Mouse (Mus musculus): Measurements from ENCODE around the gene Ccdc82.

Ccdc82 gene

DNA sequence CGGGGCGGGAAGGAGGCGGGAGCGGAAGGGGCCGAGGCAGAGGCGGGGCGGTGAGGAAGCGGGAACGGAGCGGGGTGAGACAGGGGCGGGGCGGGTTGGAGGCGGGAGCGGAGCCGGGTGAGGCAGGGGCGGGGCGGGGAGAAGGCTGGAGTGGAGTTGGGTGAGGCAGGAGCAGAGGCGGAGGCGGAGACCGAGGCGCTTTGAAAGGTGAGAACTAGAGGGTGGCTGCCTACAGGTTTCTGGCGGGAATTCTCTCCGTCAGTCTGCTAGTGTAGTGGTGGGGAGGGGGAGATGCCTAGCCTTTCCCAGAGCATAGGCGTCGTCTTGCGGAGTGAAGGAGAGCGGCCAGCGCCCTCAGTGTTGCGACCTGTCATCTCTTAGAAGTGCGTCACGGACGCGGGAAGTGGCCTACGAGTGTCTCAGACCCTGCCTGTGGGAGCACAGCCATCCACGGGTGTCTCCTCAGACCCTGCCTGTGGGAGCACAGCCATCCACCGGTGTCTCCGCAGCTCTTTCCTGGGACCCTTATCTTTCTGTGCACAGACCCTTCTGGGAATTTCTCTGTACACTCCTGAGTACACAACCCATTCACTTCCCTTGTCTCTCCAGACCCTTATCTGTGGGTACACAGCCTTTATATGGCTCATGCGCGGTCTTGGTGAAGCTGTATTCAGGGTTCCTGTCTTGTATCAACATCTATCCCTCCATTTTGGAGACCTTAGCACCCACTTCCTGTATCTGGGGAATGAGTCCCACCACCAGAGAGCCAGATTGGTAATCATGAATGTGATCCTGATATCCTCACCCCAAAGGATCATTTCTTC lies at the start of gene Ccdc82:
TSS of gene Ccdc82 (plus strand) at position 141 of the 824 bp plus-strand sequence.
- DNase-seq (ENCODE audit: low read depth) = peak; percentile 70

DNA sequence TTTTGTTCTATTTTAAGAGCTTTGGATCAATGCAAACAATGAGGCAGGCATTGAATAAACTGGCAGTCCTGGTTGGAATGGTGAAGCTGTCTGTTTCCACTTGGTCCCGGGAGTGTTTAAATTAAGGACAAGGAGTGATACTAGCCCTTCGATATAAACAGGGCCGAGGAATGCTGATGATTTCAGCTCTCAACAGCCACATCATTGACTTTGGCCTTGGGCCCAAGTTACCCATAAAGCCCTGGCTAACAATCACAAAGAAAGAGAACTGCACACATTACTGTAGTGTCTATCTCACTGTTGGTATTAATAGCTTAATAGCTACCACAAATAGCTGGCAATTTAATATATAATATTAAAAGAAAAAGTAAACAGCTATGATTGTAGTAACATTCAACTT lies 46.7 kb upstream of the Ccdc82 start:
- DNase-seq (ENCODE audit: low read depth) = no peak

DNA sequence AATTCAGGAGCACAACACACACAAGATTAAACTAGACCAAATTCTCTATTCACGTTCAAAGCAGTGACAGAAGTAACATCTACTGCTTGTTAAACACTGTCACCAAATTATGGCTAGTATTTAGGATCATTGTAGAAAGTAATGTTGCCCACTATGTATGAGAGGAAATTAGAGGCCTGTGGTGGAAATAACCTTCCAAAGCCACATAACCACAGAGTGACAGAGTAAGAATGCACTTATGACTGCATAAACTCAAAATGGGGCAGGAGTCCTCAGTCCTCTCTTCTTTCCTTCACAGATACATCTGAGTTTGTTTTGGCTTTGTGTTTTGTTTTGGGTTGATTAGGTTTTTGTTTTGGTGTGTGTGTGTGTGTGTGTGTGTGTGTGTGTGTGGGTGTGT lies 43.6 kb upstream of the Ccdc82 start:
- no peak for DNase-seq (ENCODE audit: low read depth)

DNA sequence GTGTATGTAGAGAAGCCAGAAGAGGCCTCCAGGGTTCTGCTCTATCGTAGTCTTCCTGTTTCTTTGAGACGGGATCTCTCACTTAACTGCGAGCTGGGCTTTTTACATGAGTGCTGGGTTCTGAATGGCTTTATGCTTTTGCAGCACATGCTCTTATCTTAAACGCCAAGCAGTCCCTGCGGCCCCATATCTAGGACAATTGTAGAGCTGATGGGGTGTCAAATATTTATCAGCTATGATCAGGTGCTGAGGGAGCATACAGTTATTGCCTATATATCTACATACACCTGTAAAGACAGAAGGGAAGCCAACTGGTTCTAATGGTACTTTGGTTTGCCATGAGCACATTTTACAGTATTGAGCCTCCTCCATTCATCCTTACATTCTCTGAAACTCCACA lies 43.1 kb upstream of the Ccdc82 start:
- DNase-seq (ENCODE audit: low read depth) = no peak

DNA sequence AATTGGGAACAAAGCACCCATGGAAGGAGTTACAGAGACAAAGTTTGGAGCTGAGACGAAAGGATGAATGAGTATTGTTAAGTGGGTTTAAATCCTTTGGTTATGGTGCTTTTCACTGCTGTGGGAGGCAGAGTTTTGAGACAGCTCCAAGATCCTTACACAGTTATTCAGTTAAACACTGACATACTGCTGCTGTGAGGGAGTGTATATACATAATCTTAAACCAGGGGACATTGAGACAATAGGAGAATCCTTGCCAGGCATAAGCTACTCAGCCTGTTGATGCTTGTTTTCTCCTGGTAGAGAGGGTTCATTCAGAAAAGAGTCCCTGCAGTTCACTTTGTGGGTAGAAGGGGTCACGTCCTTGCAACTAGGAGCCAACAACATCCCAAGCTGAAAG lies 40.4 kb upstream of the Ccdc82 start:
- no peak for DNase-seq (ENCODE audit: low read depth)

DNA sequence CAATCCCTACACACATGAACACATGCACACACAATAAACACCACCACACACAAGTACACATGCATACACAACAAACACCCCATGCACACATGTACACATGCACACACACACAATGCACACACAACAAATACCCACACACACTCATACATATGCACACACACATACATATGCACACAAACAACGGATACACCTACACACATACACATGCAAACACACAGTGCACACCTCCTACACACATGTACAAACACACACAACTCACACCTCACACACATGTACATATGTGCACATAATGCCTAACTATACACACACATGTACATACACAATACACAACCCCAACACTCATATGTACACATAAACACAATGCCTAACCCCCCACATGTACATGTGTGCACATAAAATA lies 20.9 kb upstream of the Ccdc82 start:
- DNase-seq (ENCODE audit: low read depth) = no peak

DNA sequence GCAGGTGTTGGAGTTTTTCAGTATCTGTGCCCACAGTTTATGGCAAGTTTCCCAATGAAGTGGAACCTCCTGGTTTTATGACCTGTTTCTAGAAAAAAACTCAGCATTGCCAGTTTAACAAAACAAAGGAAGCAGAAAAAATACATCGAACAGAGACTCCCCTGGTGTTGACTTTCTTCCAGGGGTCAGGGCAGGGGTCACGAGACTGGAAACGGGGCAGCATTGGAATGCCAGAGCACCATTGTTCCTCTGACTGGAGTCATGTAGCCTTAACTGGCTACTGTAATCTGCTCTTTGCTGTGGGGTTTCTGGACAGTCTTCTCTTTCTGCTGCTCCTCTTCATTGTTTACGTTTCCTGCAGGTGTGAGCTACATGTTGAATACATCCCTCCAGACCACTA lies 16.2 kb upstream of the Ccdc82 start:
- DNase-seq (ENCODE audit: low read depth) = no peak

DNA sequence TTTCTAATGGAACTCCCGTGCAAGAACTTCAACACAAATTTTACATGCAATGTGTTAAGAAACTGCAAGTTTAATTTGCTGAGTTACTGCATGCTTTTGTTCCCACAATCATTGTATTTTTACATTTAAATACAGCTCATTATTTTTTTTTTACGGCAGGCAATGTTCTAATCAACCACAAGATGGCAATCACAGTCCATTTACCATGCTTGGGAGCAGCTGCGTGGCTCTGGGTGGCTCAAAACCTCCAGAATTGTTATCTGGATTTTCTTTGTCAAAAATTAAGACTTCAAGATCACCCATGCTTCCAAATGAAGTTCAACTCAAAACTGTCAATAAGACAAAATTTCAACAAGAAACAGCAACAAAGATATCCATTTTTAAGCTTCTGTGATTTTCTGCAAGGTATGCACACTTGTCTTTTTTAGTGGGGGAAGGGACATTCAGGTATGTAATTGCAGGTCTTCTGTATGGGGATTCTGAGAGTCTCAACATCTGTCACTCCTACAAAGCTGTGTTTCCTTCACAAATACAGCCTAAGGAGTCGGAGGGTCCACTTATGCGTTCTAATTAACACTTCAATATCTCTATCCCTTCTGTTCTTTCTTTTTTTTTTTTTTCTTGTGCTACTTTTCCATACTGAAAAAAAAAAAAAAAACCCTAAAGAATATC lies 15.1 kb upstream of the Ccdc82 start:
- no peak for DNase-seq (ENCODE audit: low read depth)

DNA sequence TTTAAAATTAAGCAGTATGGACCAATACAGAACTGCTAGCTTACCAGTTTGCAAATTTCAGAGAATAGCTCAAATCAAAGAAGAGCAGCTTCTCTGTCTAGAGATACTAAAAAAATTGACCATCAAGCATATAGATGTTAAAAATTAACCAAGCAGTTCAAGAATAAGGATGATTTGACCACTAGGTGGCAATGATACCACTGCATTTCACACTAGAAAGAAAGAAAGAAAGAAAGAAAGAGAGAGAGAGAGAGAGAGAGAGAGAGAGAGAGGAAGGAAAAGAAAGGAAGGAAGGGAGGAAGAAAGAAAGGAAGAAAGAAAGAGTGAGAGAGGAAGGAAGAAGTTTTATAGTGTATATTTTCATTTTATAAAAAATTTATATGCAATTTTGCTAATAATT lies 4.4 kb upstream of the Ccdc82 start:
- DNase-seq (ENCODE audit: low read depth) = no peak

DNA sequence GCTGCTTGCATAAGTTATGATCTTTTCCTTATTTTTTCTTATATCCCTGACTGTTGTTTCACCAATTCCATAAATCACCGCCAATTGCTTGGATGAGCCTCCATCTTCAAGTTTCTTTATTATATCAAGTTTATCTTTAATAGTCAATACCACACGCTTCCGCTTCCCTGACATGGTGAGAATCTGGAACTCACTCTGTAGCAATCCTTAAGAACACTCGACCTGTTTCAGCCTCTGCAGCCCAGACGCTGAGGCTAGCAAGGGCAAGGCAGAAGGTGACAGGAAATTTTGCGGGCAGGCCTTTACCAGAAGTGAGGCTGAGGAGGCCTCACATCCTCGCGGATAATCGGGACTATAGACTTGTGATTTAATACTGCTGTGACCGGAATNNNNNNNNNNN lies 1.3 kb upstream of the Ccdc82 start, which contains the start of gene Jrkl:
TSS of gene Jrkl (minus strand) at position 349 of the 400 bp plus-strand sequence.
- no peak for DNase-seq (ENCODE audit: low read depth)

DNA sequence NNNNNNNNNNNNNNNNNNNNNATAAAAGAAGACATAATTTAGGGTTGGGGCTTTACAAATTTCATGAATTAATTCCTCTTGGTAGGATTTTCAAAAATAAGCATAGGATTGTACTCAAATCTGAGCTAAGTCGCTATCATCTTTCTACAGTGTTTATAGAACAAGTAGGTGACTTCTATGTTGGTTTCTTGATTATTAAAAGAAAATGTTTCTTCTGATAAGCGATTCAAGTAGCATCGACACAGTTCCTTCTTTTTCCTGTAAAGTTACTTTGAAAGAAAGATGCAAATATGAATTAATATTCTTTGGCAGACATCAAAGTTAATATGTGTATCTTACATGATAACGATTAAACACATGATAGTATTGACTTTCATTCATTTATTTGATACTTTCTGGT lies 1.3 kb downstream of the Ccdc82 start:
- DNase-seq (ENCODE audit: low read depth) = no peak

DNA sequence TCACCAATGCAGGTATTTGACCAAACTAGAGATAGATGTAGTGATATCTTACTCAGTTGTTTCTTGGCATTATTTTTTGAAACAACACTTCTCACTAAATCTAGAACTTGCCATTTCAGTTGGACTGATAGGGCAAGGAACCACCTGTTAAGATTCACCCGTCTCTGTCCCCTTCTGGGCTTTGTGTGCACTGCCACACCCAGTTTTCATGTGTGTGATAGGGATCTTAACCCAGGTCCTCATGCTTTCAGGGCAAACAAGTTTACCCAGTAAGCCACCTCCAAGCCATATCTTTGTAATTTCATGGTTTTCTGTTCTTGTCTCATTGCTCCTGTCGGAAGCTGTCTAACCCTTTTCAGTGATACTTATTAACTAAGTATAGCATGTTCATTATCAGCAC lies 4.5 kb downstream of the Ccdc82 start:
- DNase-seq (ENCODE audit: low read depth) = no peak

DNA sequence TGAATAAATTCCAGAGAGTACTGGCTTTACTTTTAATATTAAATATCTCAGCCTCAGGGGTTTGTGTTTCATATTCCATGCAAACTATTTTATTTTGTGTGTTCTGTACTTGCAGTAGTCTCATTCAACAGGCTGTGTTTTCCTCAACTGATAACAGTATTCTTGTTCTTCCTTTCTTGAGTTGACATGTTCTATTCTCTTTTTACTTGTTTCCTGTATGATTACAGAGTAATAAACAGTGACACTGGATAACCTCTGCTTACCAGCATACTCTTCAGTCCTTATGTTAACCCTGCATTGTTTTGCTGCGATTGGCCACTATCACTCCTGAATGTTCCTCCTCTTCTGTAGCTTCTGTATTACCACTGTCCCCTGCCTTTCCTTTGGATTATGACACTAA lies 10.0 kb downstream of the Ccdc82 start:
- DNase-seq (ENCODE audit: low read depth) = no peak

DNA sequence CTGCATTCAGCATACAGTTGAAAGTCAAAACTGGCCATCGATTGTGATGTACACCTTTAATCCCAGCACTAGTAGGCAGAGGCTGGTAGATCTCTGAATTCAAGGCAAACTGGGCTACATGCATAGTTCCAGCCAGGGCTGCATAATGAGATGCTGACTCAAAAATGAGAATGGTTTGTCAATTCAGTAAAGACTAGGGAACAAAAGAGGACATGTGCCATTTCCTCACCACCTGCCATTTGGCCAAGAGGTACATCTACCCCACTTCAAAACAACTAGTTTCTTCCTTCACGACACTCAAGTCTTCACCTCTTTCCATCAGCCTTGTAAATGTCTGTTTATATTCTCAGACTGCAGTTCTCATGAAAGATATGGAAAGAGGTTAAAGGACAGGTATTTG lies 11.4 kb downstream of the Ccdc82 start:
- DNase-seq (ENCODE audit: low read depth) = no peak

DNA sequence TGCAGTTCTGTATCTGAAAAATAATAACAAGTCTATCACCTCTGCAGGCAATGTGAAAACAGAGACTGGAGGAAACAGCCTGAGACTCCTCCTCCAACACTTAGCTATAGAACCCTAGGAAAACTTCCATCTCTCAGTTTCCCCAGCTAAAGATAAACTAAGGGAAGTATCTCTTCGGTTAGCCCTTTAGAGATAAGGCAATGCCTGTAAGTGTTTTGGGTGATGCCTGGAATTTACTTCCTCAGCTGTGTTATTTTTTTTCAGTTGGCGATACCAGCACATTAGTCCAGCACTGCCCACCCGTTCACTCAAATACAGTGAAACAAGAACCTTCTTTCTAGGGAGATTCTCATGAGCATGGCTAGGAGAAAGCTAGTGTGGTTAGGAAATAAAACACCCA lies 14.2 kb downstream of the Ccdc82 start:
- no peak for DNase-seq (ENCODE audit: low read depth)

DNA sequence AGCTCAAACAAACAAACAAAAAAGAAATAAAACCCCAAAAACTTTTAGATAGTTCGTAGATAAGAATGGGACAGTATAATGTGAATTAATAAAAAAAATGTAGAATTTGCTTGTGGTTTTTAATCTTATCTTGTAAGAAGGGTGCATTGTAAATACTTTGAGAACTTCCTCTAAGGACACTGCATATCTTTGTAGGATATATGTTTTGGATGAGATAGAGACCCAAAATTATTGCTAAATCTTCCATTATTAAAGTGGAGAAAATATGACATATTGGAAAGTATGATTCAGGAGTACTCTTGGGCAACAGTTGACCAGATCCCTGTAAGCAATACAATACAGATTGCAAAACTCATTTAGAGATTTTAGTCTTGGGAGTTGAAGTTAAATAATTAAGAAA lies 26.5 kb downstream of the Ccdc82 start:
- DNase-seq (ENCODE audit: low read depth) = no peak

DNA sequence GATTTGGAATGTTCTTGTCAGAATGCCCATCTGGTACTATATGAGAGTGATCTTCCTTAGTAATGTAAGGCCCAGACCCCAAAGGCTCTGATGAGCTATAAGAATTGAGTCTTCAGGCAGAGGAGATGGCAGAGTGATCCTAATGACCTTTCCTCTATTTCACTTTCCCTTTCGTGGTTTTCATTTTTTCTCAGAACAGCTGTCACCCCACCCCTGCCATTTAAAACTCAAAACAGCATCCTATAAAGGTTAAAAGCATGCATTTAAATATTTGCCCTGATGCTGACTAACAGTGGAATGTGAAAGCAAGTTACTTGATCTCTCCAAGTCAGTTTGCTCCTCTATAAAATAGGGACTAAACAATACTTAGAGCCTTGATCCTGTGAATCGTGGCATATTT lies 40.7 kb downstream of the Ccdc82 start:
- no peak for DNase-seq (ENCODE audit: low read depth)

DNA sequence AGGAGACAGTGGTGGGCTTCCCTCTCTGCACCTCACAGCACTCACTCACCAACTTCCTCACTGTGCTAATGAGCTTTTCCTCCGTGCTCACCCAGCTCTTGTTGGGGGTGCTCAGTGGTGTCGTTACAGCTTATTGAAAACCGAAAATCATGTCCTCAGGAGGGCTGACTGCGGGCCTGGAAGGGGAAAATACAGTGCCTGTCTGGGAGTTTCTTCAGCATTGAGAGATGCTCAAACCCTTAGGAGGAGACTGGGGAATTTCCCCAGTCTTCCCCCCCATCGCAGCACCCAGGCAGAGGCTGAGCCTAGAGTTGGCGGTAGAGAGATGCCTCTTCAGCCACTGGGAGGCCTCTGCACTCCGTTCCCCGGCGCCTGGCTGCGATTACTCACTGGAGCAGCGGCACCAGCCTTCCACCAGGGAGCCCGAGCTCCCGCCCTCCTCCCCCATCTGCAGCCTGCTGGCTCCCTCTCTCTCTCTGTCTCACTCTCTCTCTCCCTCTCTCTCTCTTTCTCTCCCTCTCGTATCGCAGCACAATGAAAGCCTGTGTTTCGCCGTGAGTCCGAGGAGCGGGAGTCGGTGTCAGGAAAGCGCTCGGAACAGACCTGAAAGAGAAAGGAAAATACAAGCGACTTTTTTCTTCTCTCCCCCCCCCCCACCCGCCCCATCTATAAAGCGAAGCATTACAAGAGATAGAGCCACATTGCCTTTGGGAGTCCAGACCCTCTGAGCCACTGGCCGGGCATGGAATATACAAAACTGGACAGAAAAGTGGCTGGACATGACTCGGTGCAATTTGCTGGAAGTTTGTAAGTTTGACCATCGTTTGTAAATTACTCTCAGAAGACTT lies 49.7 kb downstream of the Ccdc82 start:
- peak; percentile 76 for DNase-seq (ENCODE audit: low read depth)

DNA sequence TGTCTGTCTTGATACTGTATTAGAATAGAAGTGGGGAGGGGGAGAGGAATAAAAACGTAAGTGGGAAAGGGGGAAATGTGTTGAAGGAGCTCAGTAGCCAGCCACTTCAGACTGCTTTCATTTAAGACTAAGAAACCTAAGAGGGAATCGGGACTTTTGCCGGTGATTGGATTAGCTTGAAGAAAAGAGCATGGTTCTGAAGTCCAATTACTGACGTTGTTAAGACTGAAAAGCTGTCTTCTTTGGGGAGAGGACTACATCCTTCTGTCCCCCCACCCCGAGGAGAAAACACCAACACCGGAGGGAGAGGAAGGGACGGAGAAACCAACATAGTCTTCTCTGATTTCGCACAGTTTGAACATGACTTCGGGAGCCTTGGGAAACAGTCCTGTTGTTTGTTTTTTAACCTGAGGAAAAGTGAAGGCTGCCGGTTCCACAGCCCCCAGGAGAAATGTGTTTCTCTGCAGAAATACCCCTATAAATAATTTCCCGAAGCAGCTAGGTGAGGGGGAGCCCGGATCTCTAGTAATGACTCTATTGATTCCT lies 50.4 kb downstream of the Ccdc82 start:
- DNase-seq (ENCODE audit: low read depth) = no peak

DNA sequence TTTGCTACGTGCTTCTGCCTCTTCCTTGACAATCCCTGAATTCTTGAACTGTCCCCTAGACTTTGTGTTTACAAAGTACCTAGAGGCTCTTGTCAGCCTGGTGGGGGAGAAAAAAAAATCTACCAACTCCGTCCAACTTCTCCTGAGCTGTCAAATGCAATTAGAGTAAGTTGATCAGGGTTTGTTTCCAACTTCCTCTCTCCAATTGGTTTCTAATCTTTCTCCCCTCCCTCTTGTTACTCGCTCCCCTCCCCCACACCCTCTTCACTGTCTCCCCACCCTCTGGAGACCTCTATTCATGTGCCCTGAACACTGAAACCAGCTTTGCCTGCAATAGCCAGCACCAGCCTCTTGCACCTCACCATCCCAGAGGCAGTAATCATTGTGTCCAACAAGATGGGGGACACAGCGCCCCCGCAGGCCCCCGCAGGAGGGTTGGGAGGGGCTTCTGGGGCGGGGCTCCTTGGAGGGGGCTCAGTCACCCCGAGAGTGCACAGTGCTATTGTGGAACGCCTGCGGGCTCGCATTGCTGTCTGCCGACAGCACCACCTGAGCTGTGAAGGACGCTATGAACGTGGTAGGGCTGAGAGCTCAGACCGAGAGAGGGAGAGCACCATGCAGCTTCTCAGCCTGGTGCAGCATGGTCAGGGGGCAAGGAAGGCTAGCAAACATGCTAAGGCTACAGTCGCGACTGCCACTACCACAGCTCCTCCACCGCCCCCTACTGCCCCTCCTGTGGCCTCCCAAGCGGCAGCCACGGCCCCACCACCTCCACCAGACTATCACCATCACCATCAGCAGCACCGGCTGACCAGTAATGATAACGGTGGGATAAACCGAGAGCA lies 51.1 kb downstream of the Ccdc82 start, which contains the start of gene Maml2:
TSS of gene Maml2 (plus strand) at position 290 of the 845 bp plus-strand sequence.
- peak; percentile 42 for DNase-seq (ENCODE audit: low read depth)

DNA sequence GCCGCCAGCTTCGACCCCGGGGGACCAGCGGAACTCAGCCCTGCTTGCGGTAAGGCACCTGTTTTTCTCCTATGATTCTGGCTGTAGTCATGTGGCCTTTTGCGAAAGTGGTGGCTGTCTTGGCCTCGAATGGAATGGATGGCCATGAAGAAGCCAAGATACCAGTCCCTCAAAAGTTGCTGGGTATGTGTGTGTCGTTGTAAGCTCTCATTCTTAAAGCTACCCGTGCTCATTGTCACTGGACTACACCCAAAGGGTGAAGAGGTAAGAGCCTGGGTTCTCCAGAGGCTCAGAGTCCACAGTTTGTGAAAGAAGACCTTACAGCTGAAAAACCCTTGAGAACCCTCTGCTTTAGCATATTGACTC lies 51.7 kb downstream of the Ccdc82 start:
- no peak for DNase-seq (ENCODE audit: low read depth)
